Mouse (Mus musculus): ENCODE measurements at regions not wholly inside any gene's neighbourhood (a gene's known extent, or its start where the extent isn't known, plus 50 kb on each side); places are given as distances from the start of the nearest gene placed in this dataset.
"Not testable (repeated sequence)": the region's sequence is repeated elsewhere in the genome, so short reads cannot be mapped to it uniquely, and the experiment has no call there.

DNA sequence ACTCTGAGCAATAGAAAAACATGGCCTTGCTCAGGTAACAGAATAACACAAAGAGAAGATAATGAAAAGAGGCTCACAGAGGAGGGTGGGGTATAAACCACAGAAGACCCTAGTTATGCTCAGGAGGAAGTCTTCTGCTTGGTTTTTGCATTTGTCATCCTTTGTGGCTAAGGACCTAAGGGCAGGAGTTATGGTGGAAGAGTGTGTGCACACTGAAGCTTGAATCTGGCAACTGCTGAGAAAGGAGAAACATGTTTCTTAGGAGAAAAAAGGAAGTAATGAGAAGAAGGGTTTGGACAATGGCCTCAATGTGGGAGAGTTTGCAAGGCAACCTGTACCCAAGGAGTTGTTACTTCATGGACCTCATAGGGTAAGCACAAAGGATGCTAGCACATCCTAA is 106.8 kb upstream of the Nyap2 start:
- no peak for ATAC-seq (ENCODE audit: insufficient number of reproducible peaks, low FRiP score, low TSS enrichment)

DNA sequence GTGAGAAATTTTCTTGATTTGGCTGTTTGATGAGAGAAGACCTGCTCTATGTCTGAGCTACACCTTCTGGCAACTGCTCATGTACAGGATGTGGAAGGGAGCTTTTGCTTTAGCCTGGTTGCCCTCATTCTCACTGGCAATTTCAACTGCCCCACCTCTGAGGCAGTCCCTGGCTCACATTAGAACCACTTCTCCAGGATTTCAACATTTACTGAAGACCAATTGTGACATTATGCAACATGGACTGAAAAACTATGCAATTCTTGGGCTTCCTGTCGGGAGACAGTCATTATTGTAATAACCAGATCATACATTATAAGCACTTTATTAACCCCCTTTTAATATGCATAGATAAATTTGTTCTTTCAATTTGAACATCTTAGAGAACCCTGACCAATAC is 107.6 kb upstream of the Nyap2 start:
- no peak for ATAC-seq (ENCODE audit: insufficient number of reproducible peaks, low FRiP score, low TSS enrichment)

DNA sequence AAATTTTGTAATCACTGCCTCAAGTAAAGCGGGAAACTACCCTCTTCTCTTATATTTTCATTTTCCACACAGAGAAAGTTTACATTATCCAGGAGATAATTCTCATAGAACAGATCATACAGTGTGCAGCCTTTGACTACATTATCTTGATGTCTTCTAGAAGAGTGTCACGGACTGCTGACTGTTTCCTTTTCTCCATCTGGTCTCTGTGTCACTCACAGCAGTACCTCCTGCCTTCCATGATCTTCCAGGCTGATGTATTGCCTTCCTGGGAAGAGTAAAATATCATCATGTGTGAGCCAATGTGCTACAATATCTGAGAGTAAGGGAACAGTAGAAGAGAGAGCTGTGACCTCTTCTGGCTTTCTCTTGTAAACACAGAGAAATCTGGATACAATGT is 111.0 kb upstream of the Nyap2 start:
- ATAC-seq (ENCODE audit: insufficient number of reproducible peaks, low FRiP score, low TSS enrichment), result peak; percentile 46; the same call in 1 of the 2 replicates

DNA sequence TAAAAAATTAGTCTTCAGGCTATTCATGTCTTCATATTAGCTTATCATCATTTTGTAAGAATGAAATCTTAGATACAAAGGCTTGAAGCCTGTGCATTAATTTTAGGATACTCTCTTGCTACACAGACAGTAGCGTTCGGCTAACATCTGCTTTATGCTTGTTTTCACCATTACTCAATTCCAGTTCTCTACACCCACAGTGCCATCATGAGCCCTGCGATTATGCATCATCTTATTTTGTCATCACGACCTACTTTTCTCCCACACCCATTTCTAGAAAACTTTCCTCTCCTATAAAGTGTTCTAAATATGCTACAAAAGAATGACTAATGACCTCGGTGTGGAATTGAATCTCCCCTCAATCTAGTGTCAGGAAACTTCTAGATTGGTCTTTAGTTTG is 112.4 kb upstream of the Nyap2 start:
- no peak for ATAC-seq (ENCODE audit: insufficient number of reproducible peaks, low FRiP score, low TSS enrichment)

DNA sequence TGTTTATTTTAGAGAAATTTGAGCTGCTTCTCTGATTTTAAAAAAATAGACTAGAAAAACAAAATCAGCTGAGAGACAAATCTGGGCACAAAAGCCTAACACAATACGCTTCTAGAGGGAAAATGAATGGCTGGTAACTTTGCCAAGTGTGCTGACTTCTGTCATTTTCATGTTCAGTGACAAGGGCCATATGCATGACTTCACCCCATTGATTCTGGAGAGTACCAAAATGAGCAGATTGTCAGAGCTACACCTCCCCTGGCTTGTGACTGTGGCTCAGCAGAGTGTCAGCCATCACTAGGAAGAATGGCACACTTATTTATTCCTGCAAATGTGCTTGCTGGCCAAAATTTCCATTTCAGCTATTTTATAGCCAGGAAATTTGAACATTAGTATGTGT is 112.9 kb upstream of the Nyap2 start:
- ATAC-seq (ENCODE audit: insufficient number of reproducible peaks, low FRiP score, low TSS enrichment), result peak; percentile 97

DNA sequence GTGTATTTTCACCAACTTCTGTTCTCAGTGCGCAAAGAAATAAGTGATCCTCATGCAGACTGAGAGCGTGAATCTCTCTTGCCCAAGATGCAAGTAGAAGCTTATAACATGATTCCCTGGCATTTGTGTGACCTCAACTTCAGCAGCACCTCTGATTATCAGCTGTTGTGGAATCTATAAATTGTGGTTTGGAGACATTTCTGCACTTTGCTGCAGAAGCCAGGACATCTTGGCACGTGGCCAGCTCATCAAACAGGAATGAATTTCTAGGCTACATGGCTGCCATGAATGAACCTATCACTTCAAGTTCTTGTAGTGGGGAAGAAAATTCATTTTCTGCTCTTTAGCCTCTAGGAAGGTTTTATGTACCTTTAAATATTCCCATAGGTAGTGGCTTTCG is 126.3 kb upstream of the Nyap2 start:
- ATAC-seq (ENCODE audit: insufficient number of reproducible peaks, low FRiP score, low TSS enrichment), result no peak

DNA sequence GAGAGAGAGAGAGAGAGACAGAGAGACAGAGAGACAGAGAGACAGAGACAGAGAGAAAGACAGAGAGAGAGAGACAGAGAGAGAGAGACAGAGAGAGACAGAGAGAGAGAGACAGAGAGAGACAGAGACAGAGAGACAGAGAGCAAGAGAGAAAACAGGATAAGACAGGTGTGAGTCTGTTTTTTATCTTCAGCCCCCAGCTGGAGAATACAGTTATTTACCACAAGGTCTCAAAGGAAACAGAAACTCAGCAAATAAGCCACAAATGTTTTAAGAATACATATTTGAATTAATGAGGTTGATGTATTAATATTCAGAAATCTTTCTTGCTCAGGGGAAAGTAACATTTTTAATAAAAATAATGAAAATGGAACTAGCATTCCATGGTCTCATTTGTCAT is 130.7 kb upstream of the Nyap2 start:
- ATAC-seq (ENCODE audit: insufficient number of reproducible peaks, low FRiP score, low TSS enrichment), result not testable (repeated sequence)

DNA sequence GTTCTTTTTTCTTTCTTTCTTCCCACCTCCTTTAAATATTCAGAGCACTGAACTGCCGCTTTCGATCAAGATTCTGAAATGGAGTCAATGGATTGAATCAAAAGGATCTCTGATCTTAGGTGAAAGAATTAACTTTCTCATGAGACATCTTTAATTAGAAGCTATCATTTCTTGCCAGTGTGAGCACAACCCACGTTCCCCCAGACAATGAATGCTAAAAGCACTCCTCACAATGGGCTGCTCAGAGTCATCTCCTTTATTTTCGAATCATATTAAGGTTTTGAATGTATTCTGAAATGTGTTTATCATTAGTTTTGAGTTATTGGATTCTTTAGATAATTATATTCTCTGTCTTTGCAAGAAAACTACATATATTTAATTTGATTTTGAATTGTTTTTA is 137.4 kb upstream of the Nyap2 start:
- ATAC-seq (ENCODE audit: insufficient number of reproducible peaks, low FRiP score, low TSS enrichment), result no peak

DNA sequence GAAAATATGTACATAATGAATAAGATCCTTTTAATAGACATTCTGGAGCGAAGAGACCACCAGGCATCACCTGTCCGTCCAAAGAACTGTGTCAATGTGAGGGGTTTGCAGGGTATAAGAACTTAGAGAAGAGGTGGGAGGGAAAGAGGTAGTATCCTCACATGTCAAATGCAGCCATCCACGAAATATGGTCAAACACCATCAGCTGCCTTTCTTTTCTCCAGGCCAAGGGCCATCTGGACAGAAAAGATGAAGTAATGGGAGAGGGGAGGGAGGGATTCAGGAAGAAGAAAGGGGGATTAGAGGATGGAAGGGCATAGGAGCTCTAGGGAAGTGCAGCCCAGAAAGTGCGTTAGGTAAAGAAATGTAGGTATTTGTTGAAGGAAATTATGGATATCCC is 141.0 kb upstream of the Dock10 start:
- ATAC-seq (ENCODE audit: insufficient number of reproducible peaks, low FRiP score, low TSS enrichment), result no peak

DNA sequence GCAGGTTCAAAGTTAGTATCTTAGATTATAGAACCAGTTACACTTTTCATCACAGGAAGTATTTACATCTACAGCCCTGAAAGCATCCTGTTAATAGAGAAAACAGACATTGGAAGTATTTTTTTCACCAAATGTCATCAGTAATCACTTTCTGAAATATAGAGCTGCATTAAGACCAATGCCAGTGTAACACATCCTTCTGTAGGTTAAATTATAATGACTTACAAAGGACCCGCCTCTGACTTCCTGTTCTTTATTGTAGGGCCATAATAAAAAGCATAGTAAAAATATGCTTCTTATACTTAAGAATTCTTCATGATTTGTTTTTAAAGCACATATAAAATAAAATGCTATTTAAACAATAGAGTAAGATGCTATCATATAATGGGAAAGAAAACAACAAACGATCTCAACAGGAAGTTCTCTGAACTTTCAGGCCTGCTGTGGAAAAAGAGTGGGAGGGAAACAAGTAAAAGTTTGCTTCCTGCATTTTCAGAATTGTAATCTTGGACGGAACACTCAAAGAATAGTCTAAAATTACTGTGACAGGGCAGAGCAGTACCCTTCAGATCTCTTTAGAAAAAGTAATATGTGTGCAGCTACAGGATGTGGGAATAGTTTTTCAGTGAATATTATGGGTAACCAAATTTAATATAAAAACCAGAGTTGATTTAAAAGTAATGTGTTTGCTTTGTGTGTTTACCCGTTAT is 116.0 kb upstream of the Dock10 start:
- no peak for ATAC-seq (ENCODE audit: insufficient number of reproducible peaks, low FRiP score, low TSS enrichment)

DNA sequence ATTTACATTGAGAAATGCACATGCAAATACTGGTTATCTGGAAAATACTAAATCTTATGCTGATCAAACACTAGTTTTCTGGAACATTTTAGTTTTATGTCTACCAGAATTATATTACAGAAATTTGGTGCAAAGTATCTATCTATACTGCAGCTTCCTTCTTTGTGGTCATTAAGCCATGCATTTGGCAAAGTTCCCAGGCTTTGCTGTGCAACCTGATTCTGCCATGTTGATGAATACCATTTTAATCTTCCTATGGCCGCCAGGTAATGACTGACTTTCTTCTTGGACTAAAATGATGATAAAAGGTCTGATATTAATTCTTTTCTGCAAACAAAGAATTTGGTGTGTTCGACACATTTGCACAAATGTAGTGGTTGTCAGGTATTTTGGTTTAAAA is 115.3 kb upstream of the Dock10 start:
- no peak for ATAC-seq (ENCODE audit: insufficient number of reproducible peaks, low FRiP score, low TSS enrichment)

DNA sequence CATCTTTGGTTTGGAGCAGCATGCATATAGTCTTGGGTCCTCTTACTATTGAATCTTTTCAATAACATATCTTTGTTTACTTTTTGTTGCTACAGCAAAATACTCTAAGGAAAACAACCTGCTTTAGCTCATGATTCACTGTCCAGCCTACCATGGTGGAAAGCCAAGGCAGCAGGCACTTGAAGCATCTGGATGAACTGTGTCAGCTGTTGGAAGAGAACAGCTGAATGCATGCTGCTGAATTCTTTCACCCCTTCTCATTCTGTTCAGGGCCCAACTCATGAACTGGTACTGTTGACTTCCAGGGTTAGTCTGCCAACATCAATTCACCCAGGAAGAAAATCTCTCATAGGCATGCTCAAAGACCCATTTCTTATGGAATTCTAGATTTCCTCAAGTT is 110.5 kb upstream of the Dock10 start:
- no peak for ATAC-seq (ENCODE audit: insufficient number of reproducible peaks, low FRiP score, low TSS enrichment)

DNA sequence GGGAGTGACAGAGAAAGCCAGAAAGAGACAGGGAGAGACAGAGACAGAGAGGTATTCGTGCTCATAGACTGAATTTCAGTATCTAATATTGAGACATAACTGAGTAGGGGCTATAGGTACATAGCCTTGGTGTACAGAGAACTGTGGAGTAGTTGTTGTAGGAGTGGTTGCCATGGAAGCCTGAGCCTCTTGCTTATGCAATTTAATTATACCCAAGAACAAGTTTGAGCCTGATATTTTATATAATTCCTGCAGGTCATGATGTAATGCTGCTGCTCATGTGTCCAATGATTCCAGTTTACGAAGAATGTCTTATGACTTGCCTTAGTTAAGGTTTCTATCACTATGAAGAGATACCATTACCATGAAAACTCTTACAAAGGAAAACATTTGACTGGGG is 98.7 kb upstream of the Dock10 start:
- no peak for ATAC-seq (ENCODE audit: insufficient number of reproducible peaks, low FRiP score, low TSS enrichment)

DNA sequence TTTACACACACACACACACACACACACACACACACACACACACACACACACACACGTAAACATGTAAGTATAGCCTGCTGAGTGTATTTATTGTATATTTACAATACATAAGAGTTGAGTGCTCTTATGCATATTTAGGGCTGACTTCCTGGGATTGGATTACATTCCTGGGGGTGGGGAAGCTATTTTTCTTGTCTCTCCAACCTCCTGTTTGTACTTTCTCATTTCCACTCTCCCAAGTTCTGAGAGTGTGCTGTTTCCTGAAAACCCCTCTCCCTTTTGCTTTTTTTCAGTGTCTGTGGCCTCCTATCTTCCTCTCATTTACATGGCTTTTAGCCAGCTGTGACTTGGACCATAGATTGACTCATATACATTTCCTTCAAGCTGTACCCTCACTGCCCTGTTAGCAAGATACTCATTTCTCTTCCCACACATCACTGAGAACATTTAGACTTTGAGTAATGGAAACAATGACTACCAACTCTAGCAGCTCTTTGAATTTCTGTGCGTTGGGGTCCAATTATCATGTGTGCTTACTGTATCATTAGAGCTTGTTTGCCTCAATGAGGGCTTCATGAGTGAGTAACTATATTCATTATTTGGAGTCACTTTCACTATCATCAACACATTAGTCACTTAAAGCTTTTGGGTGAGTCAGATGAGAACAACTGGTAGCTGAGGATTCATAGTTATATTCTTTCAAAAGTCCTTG is 96.8 kb upstream of the Dock10 start:
- ATAC-seq (ENCODE audit: insufficient number of reproducible peaks, low FRiP score, low TSS enrichment), result no peak

DNA sequence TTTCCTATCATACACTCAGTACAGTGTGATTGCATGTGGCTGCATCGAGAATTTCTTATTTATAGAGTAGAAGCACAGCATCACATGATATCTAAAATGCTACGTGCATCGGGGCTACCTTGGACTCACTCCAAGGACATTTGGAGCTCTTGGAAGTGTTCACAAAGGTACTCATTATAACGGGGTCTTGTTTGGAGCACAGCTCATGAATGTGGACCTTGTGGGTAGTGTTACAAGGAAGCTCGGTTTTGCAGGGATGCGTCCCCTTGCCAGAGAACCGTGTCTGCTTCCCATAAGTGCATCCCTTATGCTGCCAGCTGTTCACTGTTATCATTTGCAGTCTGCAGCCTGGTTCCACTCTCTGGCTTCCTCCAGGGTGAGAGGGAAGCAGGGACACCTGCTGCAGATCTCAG is 96.0 kb upstream of the Dock10 start:
- peak; percentile 68; the same call in 1 of the 2 replicates for ATAC-seq (ENCODE audit: insufficient number of reproducible peaks, low FRiP score, low TSS enrichment)

DNA sequence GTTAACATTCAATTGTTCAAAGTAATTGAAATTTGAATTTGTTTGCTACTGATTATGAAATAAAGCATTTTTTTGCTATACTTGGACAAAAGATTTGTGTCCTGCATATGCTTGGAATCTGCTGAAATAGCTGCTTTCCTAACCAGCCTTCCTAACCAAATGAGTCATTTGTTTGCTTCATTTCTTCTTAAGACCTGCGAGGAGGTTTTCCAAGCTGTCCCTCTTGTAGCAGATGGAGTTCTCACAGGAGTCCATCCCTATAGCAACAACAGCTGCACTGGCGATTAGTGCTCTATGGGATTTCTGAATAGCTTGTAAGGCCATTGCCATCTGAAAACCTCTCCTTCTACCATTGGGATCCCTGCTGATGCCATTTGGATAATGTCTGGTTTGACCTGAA is 94.4 kb upstream of the Dock10 start:
- peak; percentile 74 for ATAC-seq (ENCODE audit: insufficient number of reproducible peaks, low FRiP score, low TSS enrichment)

DNA sequence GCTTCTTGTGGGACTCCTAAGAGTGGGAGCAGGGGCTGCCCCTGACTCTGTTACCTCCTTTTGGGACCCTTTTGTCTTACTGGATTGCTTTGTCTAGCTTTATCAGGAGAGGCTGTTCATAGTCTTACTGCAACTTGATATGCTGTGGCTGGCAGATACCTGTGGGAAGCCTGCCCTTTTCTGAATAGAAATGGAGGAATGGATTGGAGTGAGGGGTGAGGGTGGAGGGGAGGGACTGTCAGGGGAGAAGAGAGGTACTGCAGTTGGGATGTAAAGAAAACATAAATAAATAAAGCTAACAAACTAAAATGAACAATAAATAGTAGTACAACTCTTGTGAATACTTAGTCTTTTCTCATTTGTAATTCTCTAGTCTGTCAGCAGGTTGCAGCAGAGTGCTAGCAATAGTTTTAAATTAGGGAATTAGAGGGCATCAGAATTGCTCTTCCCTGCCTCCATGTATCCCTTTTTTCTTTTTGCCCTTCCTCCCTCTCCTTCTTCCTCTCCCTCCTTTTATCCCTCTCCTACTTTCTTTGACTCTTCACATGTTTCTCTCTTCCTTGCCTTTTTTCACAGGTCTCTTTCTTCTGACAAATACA is 72.0 kb upstream of the Dock10 start:
- peak; percentile 31; the same call in 1 of the 2 replicates for ATAC-seq (ENCODE audit: insufficient number of reproducible peaks, low FRiP score, low TSS enrichment)

DNA sequence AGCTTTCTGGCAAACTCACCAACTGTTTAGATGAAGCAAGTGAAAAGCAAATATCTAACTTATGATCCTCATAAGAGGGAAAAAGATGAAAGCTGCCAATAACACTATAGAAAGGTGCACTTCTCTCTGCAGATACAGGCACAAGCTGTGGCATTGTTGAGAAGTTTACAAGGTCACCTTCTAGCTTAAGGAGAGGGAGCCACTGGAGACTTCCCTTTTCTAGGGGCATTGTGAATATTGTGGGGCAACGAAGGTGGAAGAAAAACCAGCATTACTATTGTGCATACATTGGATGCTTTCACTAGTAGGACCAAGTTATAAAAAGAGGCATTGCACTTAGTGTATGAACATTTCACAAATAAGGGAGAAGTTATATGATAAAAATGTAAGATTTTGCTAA is 68.1 kb upstream of the Dock10 start:
- ATAC-seq (ENCODE audit: insufficient number of reproducible peaks, low FRiP score, low TSS enrichment), result no peak

DNA sequence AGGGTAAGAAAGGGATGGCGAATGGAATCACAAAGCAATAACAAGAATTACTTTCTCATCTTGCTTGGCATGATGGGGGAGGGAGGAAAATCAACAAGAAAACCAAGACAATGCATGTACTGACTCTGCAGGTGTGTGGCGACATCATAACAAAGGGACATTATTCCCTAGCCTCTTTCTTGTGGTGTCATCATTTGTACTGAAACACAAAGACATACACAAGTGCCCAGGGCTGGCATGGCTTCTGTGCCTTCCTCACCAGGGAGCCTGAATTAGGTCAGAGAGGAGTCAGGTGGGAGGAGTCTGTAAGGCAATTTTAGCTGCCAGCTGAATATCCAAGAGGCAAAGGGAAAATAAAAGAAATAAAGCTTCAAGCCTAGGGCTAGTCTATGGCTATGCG is 65.6 kb upstream of the Dock10 start:
- no peak for ATAC-seq (ENCODE audit: insufficient number of reproducible peaks, low FRiP score, low TSS enrichment)

DNA sequence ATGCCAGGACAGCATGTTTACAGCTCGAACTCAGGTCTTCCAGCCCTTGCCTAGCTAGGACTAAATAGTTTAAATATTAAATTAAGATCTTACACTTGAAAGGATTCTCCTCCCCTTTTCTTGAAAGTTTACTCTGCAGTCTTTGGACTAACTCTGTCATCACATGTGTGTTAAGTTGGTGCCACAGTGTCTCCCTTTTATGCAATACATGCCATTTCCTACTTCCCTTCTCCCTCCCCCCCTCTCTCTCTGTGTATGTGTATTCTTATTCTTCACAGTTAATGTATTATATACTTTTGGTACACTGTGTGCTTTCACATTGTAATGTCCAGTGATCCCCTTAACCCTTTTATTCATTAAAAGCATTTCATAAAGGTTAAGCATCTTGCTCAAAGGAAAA is 63.9 kb upstream of the Dock10 start:
- no peak for ATAC-seq (ENCODE audit: insufficient number of reproducible peaks, low FRiP score, low TSS enrichment)

DNA sequence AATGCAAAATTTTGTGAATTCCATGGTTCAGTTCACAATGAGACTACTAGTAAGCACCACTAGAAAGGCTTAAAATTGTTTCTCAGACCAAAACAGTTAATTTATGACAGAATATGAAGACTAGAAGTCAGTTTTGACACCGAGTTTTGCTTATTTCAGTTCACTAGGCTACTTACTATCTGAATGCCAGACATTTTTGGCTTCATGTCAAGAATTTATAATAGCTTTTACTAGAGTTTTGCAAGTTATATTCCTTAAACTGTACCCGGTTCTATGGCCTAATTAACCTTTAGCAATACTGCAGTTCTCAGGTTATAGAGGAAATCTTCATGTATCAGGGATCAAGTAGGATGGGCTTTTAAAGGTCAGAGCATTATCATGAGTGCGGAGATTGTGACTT is 54.6 kb upstream of the Dock10 start:
- no peak for ATAC-seq (ENCODE audit: insufficient number of reproducible peaks, low FRiP score, low TSS enrichment)

Measured in cerebellum, adult (tissue).